Mouse (Mus musculus) liver, postnatal 0 days (tissue): ENCODE results near the gene Renbp. TPM values are rescaled to one million over a fixed set of nuclear protein-coding genes. Genes with fewer than 3 reads are reported as not detected.
A peak's percentile ranks its signal among the peaks of the same experiment; 100 is the strongest.

ENCODE experiments used
- ATAC-seq: fragments of 200-750 bp; cut with Nextera tagmentation; 2 replicates; pipeline ENCODE4 v1.8.0; 2017; ENCODE audit warnings: mild to moderate bottlenecking, moderate library complexity
- DNase-seq: peaks from one replicate; pipeline ENCODE4 v3.0.0-alpha.2; 2016
- H3K27ac ChIP-seq: fragments of 300-500 bp; sonication (generic); 2 replicates; pipeline ENCODE4 v1.5.1; 2014; ENCODE audit warnings: antibody characterized with exemption, moderate library complexity, mild to moderate bottlenecking, low read depth
- H3K27me3 ChIP-seq: fragments of 300-500 bp; sonication (generic); 2 replicates; pipeline ENCODE4 v1.6.1; 2014; ENCODE audit warnings: low read length, control low read depth, mixed read lengths; ENCODE audit not compliant: insufficient read depth
- H3K36me3 ChIP-seq: fragments of 300-500 bp; sonication (generic); replicated peaks from 2 replicates; pipeline ENCODE4 v1.6.1; 2014; ENCODE audit warnings: mild to moderate bottlenecking, control low read depth, low read length, moderate library complexity, mixed read lengths; ENCODE audit not compliant: insufficient read depth
- H3K4me1 ChIP-seq: fragments of 300-500 bp; sonication (generic); 2 replicates; pipeline ENCODE4 v1.6.1; 2014; ENCODE audit warnings: antibody characterized with exemption, mild to moderate bottlenecking, control low read depth; ENCODE audit not compliant: insufficient read depth
- H3K4me2 ChIP-seq: fragments of 300-500 bp; sonication (generic); 2 replicates; pipeline ENCODE4 v1.6.1; 2014; ENCODE audit warnings: low read depth, mild to moderate bottlenecking, low read length, moderate library complexity, mixed read lengths
- H3K4me3 ChIP-seq: fragments of 300-500 bp; sonication (generic); 2 replicates; pipeline ENCODE4 v1.5.1; 2014; ENCODE audit warnings: low read depth, low read length
- H3K9ac ChIP-seq: fragments of 300-500 bp; sonication (generic); replicated peaks from 2 replicates; pipeline ENCODE4 v1.6.1; 2014; ENCODE audit warnings: mild to moderate bottlenecking, moderate library complexity
- H3K9me3 ChIP-seq: fragments of 300-500 bp; sonication (generic); 2 replicates; pipeline ENCODE4 v1.6.1; 2016; ENCODE audit warnings: mild to moderate bottlenecking, control low read depth, low read length, mixed read lengths
- CTCF ChIP-seq: sonication (generic); IDR thresholded peaks from 2 replicates; pipeline ENCODE4 v1.5.1; 2016; ENCODE audit warnings: antibody characterized with exemption, low read depth
- EP300 ChIP-seq: IDR thresholded peaks from 2 replicates; pipeline ENCODE4 v1.6.1; 2016; ENCODE audit warnings: antibody characterized with exemption, low read depth, mild to moderate bottlenecking
- WGBS: fragments of 180-500 bp; shearing (Covaris S2); extraction: QIAGEN DNeasy Blood & Tissue Kit; methylation state at CpG from one replicate; pipeline ENCODE4 v1.1.7; 2014; ENCODE audit not compliant: insufficient replicate concordance; 5-methylcytosine and 5-hydroxymethylcytosine counted together
- polyA plus RNA-seq: library from polyadenylated mRNA; unstranded; fragments of >200 nt; fragmentation: Nextera tagmentation; extraction: Ambion mirVana; gene quantifications from 2 replicates; pipeline ENCODE4 v1.2.1, GENCODE M21; 2015

Gene Renbp
- polyA plus RNA-seq, 1 experiment from 2014 or later = 22.3 TPM

DNA sequence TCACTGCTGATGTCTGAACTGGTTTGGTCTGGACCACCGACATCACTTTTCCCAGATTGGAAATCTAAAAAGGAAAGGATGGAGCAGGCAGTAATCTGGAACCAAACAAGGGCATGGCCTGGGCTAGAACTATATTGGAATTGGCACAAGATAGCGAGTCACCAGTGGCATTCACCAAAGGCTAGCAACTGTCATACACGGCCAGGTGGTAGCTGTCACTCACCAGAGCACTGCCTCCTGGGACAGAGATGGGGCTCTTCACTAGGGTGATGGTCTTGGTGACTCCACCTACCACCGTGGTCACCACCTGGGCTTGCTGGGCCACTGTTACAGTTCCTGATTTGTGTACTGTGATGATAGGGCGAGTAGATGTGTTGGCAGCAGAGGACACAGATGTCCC is 22.0 kb upstream of the Renbp start:
- no peak for ATAC-seq
- Histone ChIP-seq H3K9ac (no peak overlapping the region), H3K27ac (no peak overlapping the region), H3K36me3 (peaks cover 87% of the 10 kb centered on the region), H3K4me2 (no peak overlapping the region), H3K27me3 (no peaks in the 10 kb centered on the region), H3K9me3 (no peaks in the 10 kb centered on the region), H3K4me3 (no peak overlapping the region), H3K4me1 (no peaks in the 10 kb centered on the region)
- no peak for DNase-seq
- TF ChIP-seq CTCF (no peak), EP300 (no peak)
- 85% methylated on average over 5 of the region's 5 CpGs for WGBS

DNA sequence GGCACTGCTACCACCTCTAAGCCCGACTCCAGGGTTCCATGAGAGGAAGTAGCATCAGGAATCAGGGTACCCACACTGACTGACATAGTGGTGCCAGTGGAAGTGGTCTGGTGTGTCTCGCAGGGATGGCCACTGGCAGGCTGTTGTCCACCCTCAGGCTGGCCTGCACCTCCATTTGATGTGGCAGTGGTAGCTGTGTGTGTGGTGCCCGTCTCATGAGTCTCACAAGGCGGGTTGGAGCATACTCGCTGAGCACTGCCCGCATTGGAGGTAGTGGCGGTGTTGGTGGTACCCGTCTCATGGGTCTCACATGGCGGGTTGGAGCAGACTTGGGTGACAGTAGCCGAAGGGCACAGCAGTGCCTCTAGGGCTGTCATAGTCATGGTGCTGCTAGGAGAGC is 18.7 kb upstream of the Renbp start:
- Histone ChIP-seq H3K4me3 (no peak overlapping the region), H3K4me2 (no peak overlapping the region), H3K36me3 (peaks cover 93% of the 10 kb centered on the region), H3K27ac (no peak overlapping the region), H3K9me3 (no peaks in the 10 kb centered on the region), H3K27me3 (no peaks in the 10 kb centered on the region), H3K9ac (no peak overlapping the region), H3K4me1 (no peaks in the 10 kb centered on the region)
- no peak for TF ChIP-seq EP300
- TF ChIP-seq CTCF = no peak
- DNase-seq (no peak), ATAC-seq (no peak)
- 82% methylated on average over 10 of the region's 10 CpGs for WGBS

DNA sequence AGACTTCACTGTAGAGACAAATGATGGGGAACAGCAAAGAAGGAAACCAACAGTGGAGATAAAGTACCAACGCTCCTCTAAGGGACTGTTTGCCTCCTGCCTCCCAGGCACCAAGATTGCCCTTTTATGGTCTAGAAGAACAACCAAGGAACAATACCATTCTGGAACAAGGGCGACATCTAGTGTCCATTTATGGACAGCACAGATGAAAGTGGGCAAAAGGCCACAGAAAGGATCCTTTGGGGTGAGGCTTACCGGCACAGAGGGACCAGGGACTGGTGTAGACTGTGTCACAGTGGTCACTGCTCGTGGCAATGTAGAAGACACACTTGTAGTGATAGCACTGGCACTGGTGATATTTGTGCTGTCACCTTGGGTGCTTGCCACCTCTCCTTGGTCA is 18.0 kb upstream of the Renbp start:
- Histone ChIP-seq H3K4me1 (no peaks in the 10 kb centered on the region), H3K4me3 (no peak overlapping the region), H3K4me2 (no peak overlapping the region), H3K9me3 (no peaks in the 10 kb centered on the region), H3K27me3 (no peaks in the 10 kb centered on the region), H3K36me3 (peaks cover 94% of the 10 kb centered on the region), H3K9ac (no peak overlapping the region), H3K27ac (no peak overlapping the region)
- WGBS = 35% methylated on average over 4 of the region's 4 CpGs
- ATAC-seq (peak; percentile 54), DNase-seq (peak; percentile 51)
- TF ChIP-seq EP300 (no peak), CTCF (peak; percentile 89)

DNA sequence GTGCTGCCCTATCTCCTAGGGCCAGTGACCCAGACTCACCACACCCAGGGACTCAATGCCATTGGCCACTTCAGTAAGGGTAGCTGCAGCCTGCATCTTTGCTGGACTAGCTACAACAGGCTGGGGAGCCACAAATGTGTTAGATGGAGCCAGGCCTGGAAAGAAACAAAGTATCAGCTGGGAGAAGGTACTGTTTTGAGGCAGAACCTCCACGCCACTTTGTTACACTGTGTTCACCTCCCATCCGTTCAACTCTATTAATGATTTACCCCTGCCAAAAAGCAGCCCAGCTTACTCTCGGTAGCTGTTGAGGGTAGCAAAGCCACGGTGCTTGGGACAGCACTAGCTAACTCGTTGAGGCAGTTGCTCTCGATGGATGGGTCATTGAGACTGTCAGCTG is 16.2 kb upstream of the Renbp start:
- WGBS = 73% methylated on average over 6 of the region's 6 CpGs
- ATAC-seq = peak; percentile 40; the same call in 1 of the 2 replicates

DNA sequence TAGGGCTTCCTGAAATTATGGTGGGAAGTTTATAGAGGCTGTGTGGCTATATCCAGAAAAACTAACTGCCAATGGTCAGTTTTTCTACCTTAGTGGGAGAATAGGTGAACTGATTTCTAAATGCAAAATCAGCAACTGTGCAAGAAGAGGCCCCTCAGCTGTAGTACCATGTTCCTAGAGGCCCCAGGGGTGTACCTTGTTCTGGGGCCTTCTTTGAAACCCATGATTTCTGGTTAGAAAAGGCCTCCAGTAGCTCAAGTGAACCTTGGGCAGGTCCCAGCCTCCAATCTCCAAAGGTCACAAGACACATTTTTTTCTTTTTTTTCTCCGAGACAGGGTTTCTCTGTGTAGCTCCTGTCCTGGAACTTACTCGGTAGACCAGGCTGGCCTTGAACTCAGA is 11.6 kb upstream of the Renbp start:
- H3K9me3 ChIP-seq = no peaks in the 10 kb centered on the region
- H3K27ac ChIP-seq = no peak overlapping the region
- H3K4me2 ChIP-seq = no peak overlapping the region
- H3K9ac ChIP-seq = no peak overlapping the region
- DNase-seq = no peak
- 91% methylated on average over 2 of the region's 2 CpGs for WGBS
- no peaks in the 10 kb centered on the region for H3K27me3 ChIP-seq
- TF ChIP-seq EP300 = no peak
- TF ChIP-seq CTCF = no peak
- no peak overlapping the region for H3K4me3 ChIP-seq
- H3K4me1 ChIP-seq = no peaks in the 10 kb centered on the region
- ATAC-seq = no peak
- peaks cover 50% of the 10 kb centered on the region for H3K36me3 ChIP-seq

More for the DNA sequence above, 16.2 kb upstream of the Renbp start:
- 0 out of 2 replicates have a peak, but pooled peaks have one; percentile 0 for TF ChIP-seq CTCF
- TF ChIP-seq EP300 = no peak
- Histone ChIP-seq H3K9me3 (no peaks in the 10 kb centered on the region), H3K36me3 (peaks cover 89% of the 10 kb centered on the region), H3K4me1 (no peaks in the 10 kb centered on the region), H3K9ac (no peak overlapping the region), H3K27ac (no peak overlapping the region), H3K4me3 (no peak overlapping the region), H3K4me2 (no peak overlapping the region), H3K27me3 (no peaks in the 10 kb centered on the region)
- DNase-seq = no peak

DNA sequence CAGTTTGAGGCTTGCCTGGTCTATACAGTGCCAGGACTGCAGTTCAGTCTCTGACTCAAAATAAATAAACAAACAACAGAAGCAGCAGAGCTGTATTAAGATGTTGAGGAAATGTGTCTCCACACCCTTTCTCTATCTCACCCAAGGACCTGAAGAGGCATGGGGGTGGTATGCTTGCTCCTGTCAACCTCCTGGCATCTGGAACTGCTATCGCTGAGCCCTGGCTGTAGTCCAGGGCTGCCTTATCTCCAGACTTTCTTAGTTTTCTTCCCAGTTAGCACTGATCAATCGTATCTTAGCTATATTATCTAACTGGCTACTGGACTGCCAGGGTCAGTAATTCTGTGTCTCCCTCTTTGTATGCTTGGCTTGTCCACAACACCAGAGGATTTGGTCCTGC is 11.2 kb upstream of the Renbp start:
- TF ChIP-seq EP300 = no peak
- no peak for TF ChIP-seq CTCF
- H3K27me3 ChIP-seq = no peaks in the 10 kb centered on the region
- H3K4me2 ChIP-seq = no peak overlapping the region
- H3K4me3 ChIP-seq = no peak overlapping the region
- peaks cover 46% of the 10 kb centered on the region for H3K36me3 ChIP-seq
- DNase-seq = no peak
- H3K9ac ChIP-seq = no peak overlapping the region
- no peak for ATAC-seq
- WGBS = 62% methylated on average over 2 of the region's 2 CpGs
- H3K27ac ChIP-seq = no peak overlapping the region
- H3K4me1 ChIP-seq = no peaks in the 10 kb centered on the region
- H3K9me3 ChIP-seq = no peaks in the 10 kb centered on the region

DNA sequence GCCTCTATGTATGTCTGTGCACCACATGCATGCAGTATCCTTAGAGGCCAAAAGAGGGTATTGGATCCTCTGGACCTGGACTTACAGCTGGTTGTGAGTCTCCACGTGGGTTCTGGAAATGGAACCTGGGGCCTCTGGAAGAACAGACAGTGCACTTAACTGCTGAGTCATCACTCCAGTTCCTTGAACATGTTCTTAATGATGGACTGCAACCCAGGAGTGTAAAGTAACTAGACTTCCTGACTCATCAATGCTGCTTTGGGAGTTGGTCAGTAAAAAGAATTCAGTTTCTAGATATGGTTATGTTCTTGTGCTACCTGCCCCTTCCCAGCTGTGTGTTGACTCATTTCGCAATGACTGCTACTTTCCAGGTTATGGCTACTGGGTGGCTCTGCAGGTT is 1.2 kb upstream of the Renbp start:
- Histone ChIP-seq H3K36me3 (no peaks in the 10 kb centered on the region), H3K27ac (no peak overlapping the region), H3K9me3 (no peaks in the 10 kb centered on the region), H3K4me3 (no peak overlapping the region), H3K9ac (no peak overlapping the region), H3K27me3 (0 out of 2 replicates have a peak, but pooled peaks cover 2% of the 10 kb centered on the region), H3K4me1 (no peaks in the 10 kb centered on the region; the same call in 1 of the 2 replicates), H3K4me2 (no peak overlapping the region)
- DNase-seq (no peak), ATAC-seq (no peak)
- no peak for TF ChIP-seq EP300
- no peak for TF ChIP-seq CTCF
- WGBS = 47% methylated on average over 2 of the region's 2 CpGs
